Mouse (Mus musculus) limb, embryonic 10.5 days (tissue): ENCODE data around the gene Lysmd1. TPM values are rescaled to one million over a fixed set of nuclear protein-coding genes. Genes with fewer than 3 reads are reported as not detected.

ENCODE experiments used
- DNase-seq: peaks from one replicate; pipeline ENCODE4 v3.0.0-alpha.2; 2017; ENCODE audit warnings: low spot score
- H3K27ac ChIP-seq: fragments of 300-500 bp; sonication (generic); 2 replicates; pipeline ENCODE4 v1.5.1; 2016; ENCODE audit warnings: mild to moderate bottlenecking
- H3K27me3 ChIP-seq: fragments of 300-500 bp; sonication (generic); 2 replicates; pipeline ENCODE4 v1.6.1; 2016; ENCODE audit warnings: low read depth, mild to moderate bottlenecking; ENCODE audit not compliant: poor library complexity, severe bottlenecking
- H3K36me3 ChIP-seq: fragments of 300-500 bp; sonication (generic); 2 replicates; pipeline ENCODE4 v1.6.1; 2016; ENCODE audit warnings: mild to moderate bottlenecking, moderate library complexity
- H3K4me1 ChIP-seq: fragments of 300-500 bp; sonication (generic); 2 replicates; pipeline ENCODE4 v1.6.1; 2016
- H3K4me3 ChIP-seq: fragments of 300-500 bp; sonication (generic); 2 replicates; pipeline ENCODE4 v1.5.1; 2016; ENCODE audit warnings: mild to moderate bottlenecking, moderate library complexity
- H3K9me3 ChIP-seq: fragments of 300-500 bp; sonication (generic); replicated peaks from 2 replicates; pipeline ENCODE4 v1.6.1; 2016; ENCODE audit warnings: mild to moderate bottlenecking
- WGBS: fragments of 180-500 bp; shearing (Covaris S2); methylation state at CpG from one replicate; pipeline ENCODE4 v1.1.7; 2016; 5-methylcytosine and 5-hydroxymethylcytosine counted together
- polyA plus RNA-seq: library from polyadenylated mRNA; unstranded; fragments of >200 nt; fragmentation: Nextera tagmentation; extraction: Ambion mirVana; gene quantifications from 2 replicates; pipeline ENCODE4 v1.2.1, GENCODE M21; 2016

The Lysmd1 gene
- polyA plus RNA-seq, 1 experiment from 2014 or later = 16.2 TPM

DNA sequence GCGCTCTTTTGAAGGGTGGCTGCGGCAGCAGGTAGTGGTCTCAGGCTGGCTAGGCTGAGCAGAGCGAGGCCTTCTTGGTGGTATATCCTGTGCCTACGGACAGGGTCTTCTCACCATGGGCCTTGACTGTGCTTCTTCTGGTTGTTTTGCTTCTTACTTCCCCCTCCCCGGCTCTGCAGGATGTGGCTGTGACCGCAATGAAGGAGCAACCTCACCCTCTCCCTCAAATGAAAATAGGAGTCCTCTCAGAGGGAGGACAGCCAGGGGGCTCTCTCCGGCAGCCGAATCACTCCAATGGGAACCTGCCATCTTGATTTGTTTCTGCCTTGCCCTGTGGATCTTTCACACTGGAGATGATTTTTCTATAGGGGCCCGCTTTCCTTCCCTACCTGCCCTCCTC is 7.6 kb downstream of the Lysmd1 start:
- 95% methylated on average over 9 of the region's 9 CpGs for WGBS

DNA sequence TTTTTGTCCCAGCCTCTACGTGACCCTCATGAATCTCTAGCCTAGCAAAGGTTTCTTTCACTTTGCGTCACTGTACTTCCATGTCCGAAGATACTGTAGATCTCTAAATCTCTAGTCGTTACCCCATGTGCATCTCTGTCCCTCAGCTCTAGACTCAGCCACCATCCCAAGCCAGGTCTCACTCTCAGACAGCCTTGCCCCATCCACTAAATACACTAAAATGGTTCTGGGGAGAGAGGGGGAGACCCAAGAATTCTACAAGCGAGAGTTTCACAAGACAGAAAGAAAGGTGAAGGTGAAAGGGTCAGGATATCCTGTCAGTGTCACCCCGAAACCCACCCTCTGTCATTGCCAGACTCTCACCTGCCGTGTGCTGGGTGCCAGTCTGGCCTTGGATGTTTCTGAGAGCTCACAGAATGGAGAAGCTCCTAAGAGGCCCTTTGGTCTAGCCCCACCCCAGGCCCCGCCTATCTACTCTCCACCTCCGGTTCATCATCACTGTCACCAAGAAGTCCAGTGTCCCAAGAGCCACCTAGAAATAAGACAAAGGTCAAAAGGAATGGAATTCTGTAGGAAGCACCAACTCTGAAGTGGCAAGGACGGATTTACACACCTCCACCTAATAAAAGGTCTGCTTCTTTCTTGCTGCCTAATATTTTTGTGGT is 8.2 kb downstream of the Lysmd1 start, which contains the start of gene Tnfaip8l2:
Tnfaip8l2 (minus strand) TSS at position 409 of the 665 bp plus-strand sequence.
- Histone ChIP-seq H3K4me1 (peaks cover 11% of the 10 kb centered on the region; the same call in 1 of the 2 replicates), H3K27ac (no peak within 1 kb of the TSS), H3K36me3 (peaks cover 31% of the 10 kb centered on the region), H3K4me3 (no peak within 1 kb of the TSS), H3K27me3 (no peaks in the 10 kb centered on the region), H3K9me3 (no peaks in the 10 kb centered on the region)
- DNase-seq = no peak
- 87% methylated on average over 10 of the region's 10 CpGs for WGBS

More for the DNA sequence above, 7.6 kb downstream of the Lysmd1 start:
- Histone ChIP-seq H3K27ac (no peak overlapping the region), H3K27me3 (no peaks in the 10 kb centered on the region), H3K36me3 (peaks cover 31% of the 10 kb centered on the region), H3K4me3 (no peak overlapping the region), H3K9me3 (no peaks in the 10 kb centered on the region), H3K4me1 (peaks cover 11% of the 10 kb centered on the region; the same call in 1 of the 2 replicates)
- DNase-seq = no peak

DNA sequence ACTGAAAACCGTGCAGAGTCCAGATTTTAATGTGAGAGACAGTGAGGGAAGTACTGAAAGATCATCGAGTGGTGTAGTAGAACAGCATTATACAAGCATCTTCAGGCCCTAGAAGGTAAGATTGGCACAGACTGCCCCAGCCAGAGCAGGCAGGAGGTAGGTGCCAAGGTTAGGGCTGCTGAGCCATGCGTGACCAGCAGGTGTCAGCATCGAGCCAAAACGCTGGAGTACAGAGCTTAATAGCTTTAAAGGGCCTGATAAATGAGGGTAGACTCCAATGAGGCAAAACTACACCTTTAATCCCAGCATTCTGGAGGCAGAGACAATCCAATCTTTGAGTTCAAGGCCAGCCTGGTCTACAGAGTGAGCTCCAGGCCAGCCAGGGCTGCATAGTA is 8.7 kb downstream of the Lysmd1 start:
- DNase-seq = peak; percentile 89
- Histone ChIP-seq H3K4me1 (peaks cover 11% of the 10 kb centered on the region; the same call in 1 of the 2 replicates), H3K4me3 (no peak overlapping the region), H3K9me3 (no peaks in the 10 kb centered on the region), H3K27me3 (no peaks in the 10 kb centered on the region), H3K27ac (no peak overlapping the region), H3K36me3 (peaks cover 31% of the 10 kb centered on the region)
- 13% methylated on average over 5 of the region's 5 CpGs for WGBS

DNA sequence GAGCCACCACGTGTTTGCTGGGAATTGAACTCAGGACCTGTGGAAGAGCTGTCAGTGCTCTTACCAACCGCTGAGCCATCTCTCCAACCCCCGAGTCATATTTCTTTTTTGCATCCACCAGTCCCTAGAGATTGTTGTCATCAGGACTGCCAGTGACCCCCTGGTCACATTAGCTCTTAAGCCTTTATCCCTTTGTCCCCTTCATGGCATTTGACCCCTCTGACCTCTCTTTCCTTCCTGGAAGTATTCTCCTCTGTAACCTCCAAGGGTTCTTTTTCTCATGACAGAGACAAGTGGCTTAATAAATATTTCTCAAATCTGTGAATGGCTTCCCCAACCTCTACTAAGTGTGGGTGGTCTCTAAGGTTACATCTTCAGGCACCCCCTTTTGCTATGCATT is 14.0 kb downstream of the Lysmd1 start:
- whole genome bisulfite sequencing = 64% methylated on average over 3 of the region's 3 CpGs

DNA sequence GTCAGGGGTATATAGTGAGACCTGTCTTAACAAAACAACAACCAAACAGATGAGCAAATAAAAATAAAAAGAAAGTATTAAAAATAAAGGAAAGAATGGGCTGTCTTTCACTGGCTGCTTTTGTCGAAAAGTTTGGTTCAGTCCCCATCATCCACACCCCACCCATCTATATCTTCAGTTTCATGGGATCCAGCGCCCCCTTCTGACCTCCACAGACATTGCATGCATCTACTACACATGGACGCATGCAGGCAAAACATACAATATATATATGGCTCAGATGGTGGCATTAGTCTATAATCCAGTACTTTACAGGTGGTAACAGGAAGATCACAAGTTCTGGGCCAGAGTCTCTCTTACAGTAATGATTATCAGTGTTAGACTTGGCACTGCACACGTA is 20.0 kb downstream of the Lysmd1 start:
- no peaks in the 10 kb centered on the region for H3K4me1 ChIP-seq
- no peak overlapping the region for H3K27ac ChIP-seq
- no peak overlapping the region for H3K4me3 ChIP-seq
- no peaks in the 10 kb centered on the region for H3K36me3 ChIP-seq
- 54% methylated on average over 4 of the region's 4 CpGs for WGBS
- DNase-seq = peak; percentile 28
- no peaks in the 10 kb centered on the region for H3K9me3 ChIP-seq
- peaks cover 3% of the 10 kb centered on the region for H3K27me3 ChIP-seq

More for the DNA sequence above, 14.0 kb downstream of the Lysmd1 start:
- Histone ChIP-seq H3K36me3 (no peaks in the 10 kb centered on the region), H3K4me3 (no peak overlapping the region), H3K27ac (no peak overlapping the region), H3K9me3 (no peaks in the 10 kb centered on the region), H3K27me3 (no peaks in the 10 kb centered on the region), H3K4me1 (no peaks in the 10 kb centered on the region)
- DNase-seq = no peak

DNA sequence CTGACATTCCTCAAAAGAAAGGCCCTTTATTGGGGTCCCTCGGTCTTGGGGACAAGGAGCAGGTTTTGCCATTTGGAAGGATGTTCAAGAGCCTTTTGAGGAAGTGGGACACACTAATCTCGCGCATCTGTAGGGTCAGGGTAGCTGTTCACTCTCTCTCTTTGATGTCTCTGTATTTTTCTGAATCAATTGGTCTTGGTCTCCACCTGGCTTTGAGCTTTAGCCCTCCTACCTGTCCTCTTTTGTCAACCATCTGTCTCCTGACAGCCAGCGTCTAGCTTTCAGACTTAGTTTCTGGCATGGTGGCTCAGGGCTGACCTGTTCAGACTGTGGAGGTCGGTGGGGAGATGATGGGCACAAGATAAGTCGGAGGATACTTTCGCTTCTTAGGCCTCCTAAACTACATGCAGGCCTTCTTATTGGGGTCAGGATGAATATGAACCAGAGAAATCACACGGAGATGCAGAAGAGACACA is 25.7 kb downstream of the Lysmd1 start:
- Histone ChIP-seq H3K4me1 (peaks cover 43% of the 10 kb centered on the region), H3K27me3 (peaks cover 25% of the 10 kb centered on the region), H3K27ac (no peak overlapping the region), H3K36me3 (peaks cover 21% of the 10 kb centered on the region), H3K4me3 (peak overlapping the region; percentile 73), H3K9me3 (no peaks in the 10 kb centered on the region)
- 15% methylated on average over 8 of the region's 8 CpGs for WGBS
- no peak for DNase-seq

DNA sequence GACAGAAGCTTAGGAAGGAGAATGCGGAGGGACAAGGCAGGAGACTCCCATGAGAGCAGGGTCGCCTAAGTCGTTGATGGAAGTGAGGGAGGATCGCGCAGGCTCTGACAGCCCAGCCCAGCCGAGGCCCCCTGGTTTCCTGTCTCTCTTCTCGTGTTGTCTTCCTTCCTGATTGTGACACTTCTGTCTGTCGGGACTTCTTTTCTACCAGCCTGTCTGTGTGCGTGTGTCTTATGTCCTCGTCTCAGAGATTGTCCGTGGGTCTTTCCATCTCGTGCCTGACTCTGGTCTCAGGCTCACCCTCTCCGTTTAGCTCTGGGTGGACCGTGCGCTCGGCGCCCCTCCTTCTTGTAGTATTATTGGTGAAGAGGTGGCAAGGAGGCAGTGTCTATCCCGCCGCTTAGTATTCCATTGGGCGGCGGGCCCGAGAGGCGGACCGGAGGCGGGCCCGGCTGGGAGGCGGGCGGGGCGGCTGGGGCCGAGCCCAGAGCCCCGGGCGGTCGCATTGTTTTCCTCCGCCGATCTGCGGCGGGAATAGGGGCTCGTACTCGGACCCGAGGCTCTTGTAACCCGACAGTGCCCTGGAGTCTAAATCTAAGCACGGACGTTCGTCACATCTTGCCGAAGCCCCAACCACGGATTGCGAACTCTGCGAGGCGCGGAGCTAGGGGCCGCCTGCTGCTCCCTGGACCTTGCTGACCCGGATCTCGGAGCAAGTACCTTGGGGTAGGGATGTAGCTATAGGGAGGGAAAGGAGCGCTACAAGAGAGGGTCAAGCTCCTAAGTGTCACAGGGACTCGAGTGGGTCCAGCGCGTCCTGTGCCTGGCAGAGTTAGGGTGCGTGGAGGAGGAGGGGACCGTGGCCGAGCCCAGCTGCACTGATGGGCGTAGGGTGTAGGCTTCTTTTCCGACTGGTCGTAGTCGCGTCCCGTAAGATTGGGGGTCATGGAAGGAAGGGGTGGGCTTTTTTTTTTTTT is 26.4 kb downstream of the Lysmd1 start, which contains the start of gene Sema6c:
Sema6c (plus strand) TSS at position 471 of the 977 bp plus-strand sequence.
- peaks cover 25% of the 10 kb centered on the region for H3K27me3 ChIP-seq
- WGBS = under 1% methylated on average over 66 of the region's 66 CpGs
- H3K27ac ChIP-seq = peak within 1 kb of the TSS; percentile 82
- DNase-seq = peak; percentile 89
- peak within 1 kb of the TSS; percentile 73 for H3K4me3 ChIP-seq
- peaks cover 43% of the 10 kb centered on the region for H3K4me1 ChIP-seq
- no peaks in the 10 kb centered on the region for H3K9me3 ChIP-seq
- peaks cover 28% of the 10 kb centered on the region for H3K36me3 ChIP-seq

DNA sequence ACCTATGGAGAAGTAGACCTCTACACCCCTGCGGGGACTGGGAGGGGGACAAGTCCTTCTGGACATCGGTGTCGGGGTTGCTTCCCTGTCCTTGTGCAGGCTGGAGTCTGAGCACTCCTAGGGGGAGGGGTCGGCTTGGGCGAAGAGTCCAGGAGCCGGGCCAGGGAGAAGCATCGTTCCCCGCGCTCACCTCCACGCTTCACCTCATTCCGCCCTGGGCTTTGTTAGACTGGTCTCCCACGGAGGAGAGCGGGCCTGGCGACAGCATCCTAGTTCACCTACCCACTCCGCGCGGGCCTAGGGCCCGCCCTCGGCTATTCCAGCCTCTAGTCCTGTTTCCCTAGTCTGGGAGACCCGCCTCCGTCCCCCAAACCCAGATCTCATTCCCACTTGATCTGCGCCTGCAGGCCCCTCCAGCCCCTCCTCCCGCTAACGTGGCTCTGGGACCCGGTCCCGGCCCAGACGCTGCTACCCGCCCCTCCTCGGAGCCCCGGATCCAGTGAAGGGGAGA is 27.2 kb downstream of the Lysmd1 start:
- H3K36me3 ChIP-seq = peaks cover 37% of the 10 kb centered on the region
- H3K27ac ChIP-seq = peak overlapping the region; percentile 82
- no peaks in the 10 kb centered on the region for H3K9me3 ChIP-seq
- under 1% methylated on average over 30 of the region's 30 CpGs for WGBS
- H3K27me3 ChIP-seq = peaks cover 25% of the 10 kb centered on the region
- peaks cover 43% of the 10 kb centered on the region for H3K4me1 ChIP-seq
- DNase-seq = peak; percentile 64
- H3K4me3 ChIP-seq = peak overlapping the region; percentile 73

DNA sequence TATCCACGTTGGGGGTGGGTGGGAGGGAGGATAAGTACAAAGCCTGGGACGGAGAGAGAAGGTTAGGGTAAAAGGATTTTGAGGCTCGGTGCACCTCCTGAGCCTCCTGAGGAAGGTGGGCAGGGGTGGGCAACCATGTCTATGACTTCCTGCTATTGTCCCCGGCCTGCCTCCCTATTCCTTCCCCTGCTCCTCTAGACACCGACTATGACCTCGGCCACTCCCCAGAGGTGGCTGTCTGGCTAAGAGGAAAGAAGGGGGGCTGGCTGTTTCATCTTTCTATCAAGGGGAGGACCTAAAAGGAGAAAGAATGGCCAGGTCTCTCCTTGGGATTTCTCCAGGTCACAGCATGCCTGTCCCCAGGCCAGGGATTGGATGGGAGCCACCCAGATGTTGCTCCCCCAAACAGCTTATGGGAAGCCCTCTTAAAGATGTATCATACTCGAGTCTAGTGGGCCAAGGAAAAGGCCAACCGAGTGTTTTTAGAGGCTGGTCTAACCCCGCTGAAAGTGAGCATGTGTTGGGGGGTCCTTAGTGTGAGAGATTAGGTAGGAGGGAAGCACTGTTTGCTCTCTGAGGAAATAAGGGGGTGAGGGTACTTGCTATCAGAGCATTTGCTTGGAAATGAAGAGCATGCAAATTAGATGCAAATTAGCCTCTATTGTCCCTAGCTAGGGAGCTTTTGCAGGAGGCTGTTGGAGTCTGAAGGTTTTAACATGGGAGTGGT is 27.9 kb downstream of the Lysmd1 start:
- Histone ChIP-seq H3K4me3 (peak overlapping the region; percentile 73), H3K27me3 (peaks cover 25% of the 10 kb centered on the region), H3K27ac (peak overlapping the region; percentile 82), H3K4me1 (peaks cover 43% of the 10 kb centered on the region), H3K36me3 (peaks cover 44% of the 10 kb centered on the region), H3K9me3 (no peaks in the 10 kb centered on the region)
- 7% methylated on average over 9 of the region's 9 CpGs for WGBS
- no peak for DNase-seq

DNA sequence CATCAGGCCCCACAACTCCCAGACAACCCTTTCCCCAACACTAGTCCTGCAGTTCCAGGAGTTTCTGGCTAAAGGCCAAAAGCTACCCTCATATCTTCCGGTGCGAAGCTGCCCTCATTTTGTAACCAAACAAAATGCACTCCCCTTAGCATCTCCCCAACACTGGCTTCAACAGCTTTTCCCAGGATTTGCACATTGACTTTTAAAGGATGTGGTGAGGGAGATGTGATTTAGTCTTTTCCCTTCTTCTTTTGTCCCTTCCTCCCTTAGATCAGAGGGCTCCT is 28.4 kb downstream of the Lysmd1 start:
- Histone ChIP-seq H3K4me3 (peak overlapping the region; percentile 73), H3K36me3 (peaks cover 49% of the 10 kb centered on the region), H3K4me1 (peaks cover 43% of the 10 kb centered on the region), H3K27me3 (peaks cover 25% of the 10 kb centered on the region), H3K27ac (no peak overlapping the region), H3K9me3 (no peaks in the 10 kb centered on the region)
- DNase-seq = no peak
- 61% methylated on average over 2 of the region's 2 CpGs for WGBS

DNA sequence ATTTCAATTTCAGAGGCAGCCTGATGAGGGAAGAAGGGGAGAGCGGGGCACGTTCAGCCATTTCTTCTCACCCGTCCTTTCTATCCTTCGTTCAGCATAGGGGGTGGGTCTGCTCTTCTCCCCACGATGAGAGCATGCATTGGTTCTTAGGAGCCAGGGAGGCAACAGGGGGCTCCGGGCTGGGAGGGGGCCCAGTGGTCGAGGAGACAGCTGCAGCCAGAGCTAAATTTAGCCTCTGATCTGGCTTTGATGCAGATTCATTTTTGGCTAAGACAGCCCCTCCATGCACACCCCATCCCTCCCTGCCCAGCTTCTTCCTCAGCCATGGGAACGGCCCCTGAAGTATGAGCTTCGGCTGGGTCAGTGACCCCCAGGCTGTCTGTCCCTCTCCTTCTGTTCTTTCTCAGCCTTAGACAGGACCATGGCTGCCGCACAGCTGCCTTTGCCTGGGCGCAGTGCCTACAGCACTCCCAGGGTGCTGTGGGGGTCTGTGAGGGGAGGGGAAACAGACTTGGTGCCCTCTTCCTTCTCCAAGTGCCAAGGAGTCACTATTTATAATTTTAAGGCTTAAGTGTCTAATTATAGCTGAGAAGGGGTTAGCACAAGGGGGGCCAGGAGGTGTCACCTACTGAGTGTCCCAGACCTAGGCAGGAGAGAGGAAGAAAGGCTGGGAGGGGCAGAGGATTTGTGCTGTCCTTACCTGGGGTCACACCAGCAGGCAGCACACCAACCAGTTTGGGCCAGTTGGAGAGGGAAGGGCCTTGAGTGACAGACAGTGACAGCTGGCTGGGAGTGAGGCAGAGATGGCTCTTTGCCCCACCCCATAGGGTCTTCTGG is 29.7 kb downstream of the Lysmd1 start:
- DNase-seq = no peak
- H3K9me3 ChIP-seq = no peaks in the 10 kb centered on the region
- H3K27ac ChIP-seq = 0 out of 2 replicates have a peak overlapping the region, but pooled peaks have one; percentile 4
- H3K4me3 ChIP-seq = no peak overlapping the region
- H3K27me3 ChIP-seq = peaks cover 29% of the 10 kb centered on the region
- H3K4me1 ChIP-seq = peaks cover 43% of the 10 kb centered on the region
- peaks cover 62% of the 10 kb centered on the region for H3K36me3 ChIP-seq
- WGBS = 56% methylated on average over 11 of the region's 11 CpGs

DNA sequence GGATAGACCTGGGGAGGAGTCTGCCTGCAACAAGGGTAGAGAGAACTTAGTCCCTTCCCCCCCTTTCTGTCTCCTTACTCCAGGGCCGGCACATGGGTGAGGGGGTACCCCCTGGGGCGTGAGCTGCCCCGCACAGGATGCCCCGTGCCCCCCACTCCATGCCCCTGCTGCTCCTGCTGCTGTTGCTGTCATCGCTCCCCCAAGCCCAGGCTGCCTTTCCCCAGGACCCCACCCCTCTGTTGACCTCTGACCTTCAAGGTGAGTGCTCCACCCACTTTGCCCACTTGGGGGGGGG is 30.3 kb downstream of the Lysmd1 start:
- no peaks in the 10 kb centered on the region for H3K9me3 ChIP-seq
- 61% methylated on average over 5 of the region's 5 CpGs for WGBS
- H3K4me3 ChIP-seq = no peak overlapping the region
- peaks cover 68% of the 10 kb centered on the region for H3K36me3 ChIP-seq
- no peak for DNase-seq
- H3K4me1 ChIP-seq = peaks cover 43% of the 10 kb centered on the region
- H3K27ac ChIP-seq = 0 out of 2 replicates have a peak overlapping the region, but pooled peaks have one; percentile 4
- H3K27me3 ChIP-seq = peaks cover 29% of the 10 kb centered on the region
